Mouse (Mus musculus): ENCODE results near the gene Kank4. TPM values are rescaled to one million over a fixed set of nuclear protein-coding genes. Genes with fewer than 3 reads are reported as not detected.
"Not testable (repeated sequence)": the region's sequence is repeated elsewhere in the genome, so short reads cannot be mapped to it uniquely, and the experiment has no call there.

Kank4 gene
- polyA plus RNA-seq, 1 experiment from 2014 or later, result not detected

- Histone ChIP-seq H3K27ac (no peak overlapping the region), H3K36me3 (ENCODE audit: inconsistent target) (no peaks in the 10 kb centered on the region), H3K4me3 (ENCODE audit: inconsistent target) (no peak overlapping the region), H3K79me2 (ENCODE audit: inconsistent target) (no peaks in the 10 kb centered on the region)
- WGBS (ENCODE audit: missing documents), result 88% methylated on average over 7 of the region's 7 CpGs
These were observed 26.7 kb upstream of the Kank4 start for GRCm38 (mm10) chr4:98843906-98844597.

- 87% methylated on average over 6 of the region's 6 CpGs for WGBS (ENCODE audit: missing documents)
- not testable (repeated sequence) for H3K27ac ChIP-seq; H3K79me2 ChIP-seq (ENCODE audit: inconsistent target); H3K36me3 ChIP-seq (ENCODE audit: inconsistent target); H3K4me3 ChIP-seq (ENCODE audit: inconsistent target)
These were observed 23.9 kb upstream of the Kank4 start for GRCm38 (mm10) chr4:98841251-98841650.

- Histone ChIP-seq H3K36me3 (ENCODE audit: inconsistent target) (no peaks in the 10 kb centered on the region), H3K27ac (no peak overlapping the region), H3K4me3 (ENCODE audit: inconsistent target) (no peak overlapping the region), H3K79me2 (ENCODE audit: inconsistent target) (no peaks in the 10 kb centered on the region)
- 82% methylated on average over 6 of the region's 6 CpGs for WGBS (ENCODE audit: missing documents)
These were observed 23.2 kb upstream of the Kank4 start for GRCm38 (mm10) chr4:98840526-98840925.

DNA sequence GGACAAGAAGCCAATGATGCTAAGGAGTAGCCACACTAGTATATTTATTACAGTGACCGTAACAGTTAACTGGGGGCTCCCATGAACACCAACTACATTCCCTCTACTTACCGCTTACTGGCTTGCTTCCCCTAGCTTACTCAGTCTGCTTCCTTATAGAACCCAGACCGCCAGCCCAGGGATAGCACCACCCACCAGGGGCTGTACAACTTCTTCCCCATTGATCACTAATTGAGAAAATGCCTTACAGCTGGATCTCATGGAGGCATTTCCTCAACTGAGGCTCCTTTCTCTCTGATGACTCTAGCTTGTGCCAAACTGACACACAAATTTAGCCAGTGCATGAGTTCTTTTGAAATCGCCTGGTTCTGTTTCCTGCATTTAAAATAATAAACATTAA, 21.6 kb upstream of the Kank4 start:
- H3K27ac ChIP-seq, result no peak overlapping the region
- no peaks in the 10 kb centered on the region for H3K79me2 ChIP-seq (ENCODE audit: inconsistent target)
- no peaks in the 10 kb centered on the region for H3K36me3 ChIP-seq (ENCODE audit: inconsistent target)
- no peak overlapping the region for H3K4me3 ChIP-seq (ENCODE audit: inconsistent target)
- WGBS (ENCODE audit: missing documents), result 88% methylated on average over 4 of the region's 4 CpGs

DNA sequence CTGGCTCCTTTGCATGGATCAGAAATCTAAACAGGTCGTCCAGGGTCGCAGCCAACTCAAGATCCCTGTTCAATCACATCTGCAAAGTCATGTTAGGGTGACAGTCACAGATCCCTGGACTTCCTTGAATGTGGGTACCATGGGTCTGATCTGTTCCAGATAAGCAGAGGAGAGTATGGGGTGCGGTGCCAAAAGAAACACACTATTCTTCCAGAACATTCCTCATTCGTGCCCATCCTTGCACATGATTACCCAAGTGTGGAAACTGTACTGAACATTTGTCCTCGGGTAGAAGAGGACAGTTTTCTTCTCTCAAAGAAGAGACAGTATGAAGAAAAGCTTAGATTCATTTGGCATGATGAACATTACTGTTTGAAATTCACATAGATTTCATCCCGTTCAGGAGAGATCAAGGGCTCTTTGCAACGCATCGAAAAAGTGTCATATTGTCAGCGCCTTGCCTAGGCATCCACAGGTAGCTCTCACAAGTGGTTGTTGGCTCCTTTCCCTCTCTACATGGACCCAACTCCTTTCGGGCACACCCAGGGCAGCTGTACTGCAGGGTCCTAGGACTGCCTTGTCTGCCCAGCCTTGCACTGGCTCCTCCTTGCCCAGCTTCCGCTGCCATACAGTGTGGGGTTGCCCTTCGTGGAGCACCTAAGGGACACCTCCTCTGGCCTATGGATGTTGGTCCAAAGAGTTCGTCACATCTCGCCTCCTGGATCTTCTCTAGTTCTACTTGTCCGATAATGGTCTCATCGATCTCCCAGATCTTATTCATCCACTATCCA, 20.6 kb upstream of the Kank4 start:
- 88% methylated on average over 16 of the region's 16 CpGs for WGBS (ENCODE audit: missing documents)

DNA sequence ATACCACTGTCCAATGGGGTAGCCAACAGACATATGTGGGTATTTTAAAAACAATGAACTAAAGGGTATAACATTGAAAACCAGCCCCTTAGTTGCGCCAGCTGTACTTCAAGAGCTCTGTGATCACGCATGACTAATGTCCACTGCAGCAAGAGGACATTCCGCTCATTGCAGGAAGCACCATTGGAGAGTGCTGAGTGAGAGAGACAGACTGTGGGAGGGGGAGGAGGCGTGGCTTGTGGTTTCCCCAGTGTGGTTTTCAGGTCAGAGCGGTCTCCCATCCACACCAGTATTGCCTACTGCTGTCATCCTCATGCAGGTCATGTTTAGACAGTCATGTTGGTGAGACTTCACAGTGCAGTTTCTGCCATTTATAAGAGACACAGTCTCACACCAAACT, 19.2 kb upstream of the Kank4 start:
- no peaks in the 10 kb centered on the region for H3K36me3 ChIP-seq (ENCODE audit: inconsistent target)
- no peaks in the 10 kb centered on the region for H3K79me2 ChIP-seq (ENCODE audit: inconsistent target)
- no peak overlapping the region for H3K27ac ChIP-seq
- WGBS (ENCODE audit: missing documents), result 23% methylated on average over 5 of the region's 5 CpGs
- H3K4me3 ChIP-seq (ENCODE audit: inconsistent target), result no peak overlapping the region

More for the DNA sequence above, 20.6 kb upstream of the Kank4 start:
- Histone ChIP-seq H3K27ac (no peak overlapping the region), H3K4me3 (ENCODE audit: inconsistent target) (no peak overlapping the region), H3K79me2 (ENCODE audit: inconsistent target) (no peaks in the 10 kb centered on the region), H3K36me3 (ENCODE audit: inconsistent target) (no peaks in the 10 kb centered on the region)

GRCm38 (mm10) chr4:98834782-98835181, 17.4 kb upstream of the Kank4 start:
- 91% methylated on average over 4 of the region's 4 CpGs for WGBS (ENCODE audit: missing documents)

GRCm38 (mm10) chr4:98831726-98832125, 14.4 kb upstream of the Kank4 start:
- 75% methylated on average over 1 of the region's 1 CpGs for WGBS (ENCODE audit: missing documents)
- Histone ChIP-seq H3K27ac (no peak overlapping the region), H3K36me3 (ENCODE audit: inconsistent target) (no peaks in the 10 kb centered on the region), H3K79me2 (ENCODE audit: inconsistent target) (no peaks in the 10 kb centered on the region), H3K4me3 (ENCODE audit: inconsistent target) (no peak overlapping the region)

More at GRCm38 (mm10) chr4:98834782-98835181, 17.4 kb upstream of the Kank4 start:
- Histone ChIP-seq H3K27ac (no peak overlapping the region), H3K4me3 (ENCODE audit: inconsistent target) (no peak overlapping the region), H3K79me2 (ENCODE audit: inconsistent target) (no peaks in the 10 kb centered on the region), H3K36me3 (ENCODE audit: inconsistent target) (no peaks in the 10 kb centered on the region)

DNA sequence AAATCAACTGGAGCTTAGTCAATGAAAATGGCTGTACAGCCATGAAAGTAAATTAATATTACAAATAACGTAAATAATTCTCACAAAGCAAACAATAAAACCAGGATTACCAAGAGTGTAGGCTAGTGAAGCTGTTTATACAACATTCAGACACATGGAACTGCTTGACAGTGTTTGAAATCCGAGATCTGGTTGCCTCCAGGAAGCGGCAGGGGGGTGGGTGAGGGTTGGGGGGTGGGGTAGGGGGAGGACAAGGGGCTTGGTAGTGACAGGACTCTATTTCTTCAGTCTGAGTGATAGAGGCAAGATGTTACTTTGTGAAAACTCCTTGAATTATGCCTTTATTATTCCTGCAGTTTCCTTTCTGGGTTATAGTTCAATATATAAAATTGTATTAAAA, 9.4 kb upstream of the Kank4 start:
- Histone ChIP-seq H3K4me3 (ENCODE audit: inconsistent target) (no peak overlapping the region), H3K36me3 (ENCODE audit: inconsistent target) (no peaks in the 10 kb centered on the region), H3K27ac (no peak overlapping the region), H3K79me2 (ENCODE audit: inconsistent target) (no peaks in the 10 kb centered on the region)
- WGBS (ENCODE audit: missing documents), result 66% methylated on average over 3 of the region's 3 CpGs

DNA sequence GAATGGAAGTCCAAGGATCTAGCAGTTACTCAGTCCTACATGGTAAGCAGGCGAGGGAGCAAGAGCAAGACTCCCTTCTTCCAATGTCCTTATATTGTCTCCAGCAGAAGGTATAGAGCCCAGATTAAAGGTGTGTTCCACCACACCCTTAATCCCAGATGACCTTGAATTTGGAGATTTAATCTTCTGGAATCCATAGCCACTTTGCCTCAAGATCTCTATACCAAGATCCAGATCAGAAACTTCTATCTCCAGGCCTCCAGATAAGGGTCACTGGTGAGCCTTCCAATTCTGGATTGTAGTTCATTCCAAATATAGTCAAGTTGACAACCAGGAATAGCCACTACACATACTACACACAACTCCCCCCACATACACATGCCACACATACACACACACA, 6.4 kb upstream of the Kank4 start, which contains the start of gene I0C0044D17Rik:
Gene I0C0044D17Rik, minus strand, starts transcription at position 101 of the 400 bp plus-strand sequence.
- H3K27ac ChIP-seq; H3K36me3 ChIP-seq (ENCODE audit: inconsistent target); H3K79me2 ChIP-seq (ENCODE audit: inconsistent target); H3K4me3 ChIP-seq (ENCODE audit: inconsistent target): not testable (repeated sequence)
- 88% methylated on average over 1 of the region's 1 CpGs for WGBS (ENCODE audit: missing documents)

- H3K36me3 ChIP-seq (ENCODE audit: inconsistent target), result no peaks in the 10 kb centered on the region
- 97% methylated on average over 3 of the region's 3 CpGs for WGBS (ENCODE audit: missing documents)
- no peak overlapping the region for H3K27ac ChIP-seq
- no peak overlapping the region for H3K4me3 ChIP-seq (ENCODE audit: inconsistent target)
- no peaks in the 10 kb centered on the region for H3K79me2 ChIP-seq (ENCODE audit: inconsistent target)
These were observed 5.7 kb upstream of the Kank4 start for GRCm38 (mm10) chr4:98823047-98823446.

DNA sequence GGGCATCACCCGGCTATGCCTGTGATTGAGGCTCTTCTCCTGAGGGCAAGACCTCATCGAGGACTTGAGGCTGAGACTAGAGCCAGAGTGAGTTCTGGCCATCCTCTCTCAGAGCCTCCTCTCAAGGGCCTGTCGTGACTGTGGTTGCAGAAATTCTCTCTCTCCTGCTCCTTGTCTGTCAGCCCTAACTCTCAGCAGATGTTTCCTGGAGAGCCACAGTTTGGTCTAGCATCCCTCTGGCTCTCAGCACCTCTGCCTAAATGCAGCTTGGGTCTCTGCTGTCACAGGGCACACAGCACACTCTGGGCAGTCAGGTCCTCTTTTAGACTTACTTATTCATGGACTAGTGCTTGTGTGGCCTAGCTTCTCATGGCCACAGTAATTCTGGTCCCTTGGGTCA, 5.1 kb upstream of the Kank4 start:
- no peak overlapping the region for H3K27ac ChIP-seq
- WGBS (ENCODE audit: missing documents), result 61% methylated on average over 3 of the region's 3 CpGs
- no peaks in the 10 kb centered on the region for H3K36me3 ChIP-seq (ENCODE audit: inconsistent target)
- H3K4me3 ChIP-seq (ENCODE audit: inconsistent target), result no peak overlapping the region
- H3K79me2 ChIP-seq (ENCODE audit: inconsistent target), result no peaks in the 10 kb centered on the region

DNA sequence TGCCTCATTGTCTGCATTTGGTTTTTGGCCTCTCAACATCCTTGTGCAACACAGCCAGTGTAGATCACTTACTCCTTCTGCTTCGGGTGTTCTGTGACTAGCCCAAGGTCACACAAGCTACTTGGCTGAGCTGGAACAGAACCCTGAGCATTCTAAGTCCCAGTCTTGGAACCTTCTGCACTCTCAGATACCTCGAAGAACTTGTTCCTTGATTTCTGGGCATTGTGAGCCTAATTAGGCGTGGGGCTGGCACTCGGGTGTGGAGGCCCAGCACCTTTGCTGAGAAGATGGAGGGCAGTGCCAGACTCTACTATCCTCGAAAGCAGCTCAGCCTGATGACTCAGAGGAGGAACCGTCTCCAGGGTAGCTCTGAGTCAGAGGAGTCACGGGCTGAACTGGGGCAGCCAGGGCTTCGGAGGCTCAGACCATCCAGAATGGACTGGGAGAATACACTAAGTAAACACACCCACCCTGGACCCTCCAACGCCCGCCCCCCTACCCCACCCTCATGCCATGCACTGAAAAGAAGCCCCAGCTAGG, 1.9 kb upstream of the Kank4 start:
- no peak overlapping the region for H3K4me3 ChIP-seq (ENCODE audit: inconsistent target)
- H3K79me2 ChIP-seq (ENCODE audit: inconsistent target), result no peaks in the 10 kb centered on the region
- no peak overlapping the region for H3K27ac ChIP-seq
- 66% methylated on average over 10 of the region's 10 CpGs for WGBS (ENCODE audit: missing documents)
- H3K36me3 ChIP-seq (ENCODE audit: inconsistent target), result no peaks in the 10 kb centered on the region

GRCm38 (mm10) chr4:98816807-98817183, 542 bp downstream of the Kank4 start:
- H3K4me3 ChIP-seq (ENCODE audit: inconsistent target), result no peak overlapping the region
- no peaks in the 10 kb centered on the region for H3K79me2 ChIP-seq (ENCODE audit: inconsistent target)
- WGBS (ENCODE audit: missing documents), result 6% methylated on average over 14 of the region's 14 CpGs

GRCm38 (mm10) chr4:98806306-98806705, 11.0 kb downstream of the Kank4 start:
- 66% methylated on average over 9 of the region's 9 CpGs for WGBS (ENCODE audit: missing documents)
- Histone ChIP-seq H3K4me3 (ENCODE audit: inconsistent target) (no peak overlapping the region), H3K79me2 (ENCODE audit: inconsistent target) (no peaks in the 10 kb centered on the region)

More at GRCm38 (mm10) chr4:98816807-98817183, 542 bp downstream of the Kank4 start:
- Histone ChIP-seq H3K27ac (no peak overlapping the region), H3K36me3 (ENCODE audit: inconsistent target) (no peaks in the 10 kb centered on the region)

More at GRCm38 (mm10) chr4:98806306-98806705, 11.0 kb downstream of the Kank4 start:
- Histone ChIP-seq H3K36me3 (ENCODE audit: inconsistent target) (no peaks in the 10 kb centered on the region), H3K27ac (no peak overlapping the region)
